Mouse (Mus musculus) embryonic facial prominence, embryonic 12.5 days (tissue): ENCODE results near the gene Smco3. TPM values are rescaled to one million over a fixed set of nuclear protein-coding genes. Genes with fewer than 3 reads are reported as not detected.

Experiments
- ATAC-seq: fragments of 200-750 bp; cut with Nextera tagmentation; 2 replicates; pipeline ENCODE4 v1.8.0; 2017; ENCODE audit not compliant: insufficient number of reproducible peaks, insufficient read depth, low FRiP score, low TSS enrichment
- H3K27ac ChIP-seq: fragments of 300-500 bp; sonication (generic); 2 replicates; pipeline ENCODE4 v1.5.1; 2016; ENCODE audit warnings: mild to moderate bottlenecking
- H3K27me3 ChIP-seq: fragments of 300-500 bp; sonication (generic); 2 replicates; pipeline ENCODE4 v1.6.1; 2016; ENCODE audit warnings: mild to moderate bottlenecking, moderate library complexity
- H3K36me3 ChIP-seq: fragments of 300-500 bp; sonication (generic); 2 replicates; pipeline ENCODE4 v1.6.1; 2016; ENCODE audit warnings: mild to moderate bottlenecking
- H3K4me1 ChIP-seq: fragments of 300-500 bp; sonication (generic); 2 replicates; pipeline ENCODE4 v1.6.1; 2016
- H3K4me2 ChIP-seq: fragments of 300-500 bp; sonication (generic); replicated peaks from 2 replicates; pipeline ENCODE4 v1.6.1; 2016; ENCODE audit warnings: mild to moderate bottlenecking, moderate library complexity
- H3K4me3 ChIP-seq: fragments of 300-500 bp; sonication (generic); 2 replicates; pipeline ENCODE4 v1.5.1; 2016; ENCODE audit warnings: mild to moderate bottlenecking
- H3K9ac ChIP-seq: fragments of 300-500 bp; sonication (generic); 2 replicates; pipeline ENCODE4 v1.6.1; 2016; ENCODE audit warnings: mild to moderate bottlenecking, moderate library complexity
- H3K9me3 ChIP-seq: fragments of 300-500 bp; sonication (generic); 2 replicates; pipeline ENCODE4 v1.6.1; 2016; ENCODE audit warnings: mild to moderate bottlenecking, moderate library complexity
- WGBS: fragments of 180-500 bp; shearing (Covaris S2); methylation state at CpG from one replicate; pipeline ENCODE4 v1.1.7; 2016; 5-methylcytosine and 5-hydroxymethylcytosine counted together
- polyA plus RNA-seq: library from polyadenylated mRNA; unstranded; fragments of >200 nt; fragmentation: Nextera tagmentation; extraction: Ambion mirVana; gene quantifications from 2 replicates; pipeline ENCODE4 v1.2.1, GENCODE M21; 2016

Gene Smco3
- polyA plus RNA-seq, 1 experiment from 2014 or later = 0.40 TPM

DNA sequence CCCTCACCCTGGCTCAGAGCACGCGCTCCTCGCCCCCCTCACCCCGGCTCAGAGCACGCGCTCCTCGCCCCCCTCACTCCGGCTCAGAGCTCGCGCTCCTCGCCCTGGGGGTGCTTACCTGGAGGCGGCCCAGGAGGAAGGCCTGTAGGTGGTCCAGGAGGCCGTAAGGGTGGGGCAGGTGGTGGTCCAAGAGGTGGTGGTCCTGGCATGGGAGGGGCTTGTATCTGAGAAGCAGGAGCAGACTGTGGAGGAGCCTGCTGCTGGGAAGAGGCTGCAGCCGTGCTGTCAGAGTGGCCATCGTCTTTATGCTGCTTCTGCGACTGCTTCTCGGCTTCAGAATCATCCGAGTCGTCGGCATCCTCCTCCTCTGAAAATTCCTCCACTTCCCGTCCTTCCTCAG lies 18.4 kb downstream of the Smco3 start:
- Histone ChIP-seq H3K4me1 (no peaks in the 10 kb centered on the region), H3K4me3 (no peak overlapping the region), H3K27ac (no peak overlapping the region), H3K9ac (no peak overlapping the region), H3K4me2 (no peak overlapping the region), H3K36me3 (peaks cover 90% of the 10 kb centered on the region), H3K9me3 (no peaks in the 10 kb centered on the region), H3K27me3 (no peaks in the 10 kb centered on the region)
- no peak for ATAC-seq
- WGBS = 94% methylated on average over 21 of the region's 21 CpGs

DNA sequence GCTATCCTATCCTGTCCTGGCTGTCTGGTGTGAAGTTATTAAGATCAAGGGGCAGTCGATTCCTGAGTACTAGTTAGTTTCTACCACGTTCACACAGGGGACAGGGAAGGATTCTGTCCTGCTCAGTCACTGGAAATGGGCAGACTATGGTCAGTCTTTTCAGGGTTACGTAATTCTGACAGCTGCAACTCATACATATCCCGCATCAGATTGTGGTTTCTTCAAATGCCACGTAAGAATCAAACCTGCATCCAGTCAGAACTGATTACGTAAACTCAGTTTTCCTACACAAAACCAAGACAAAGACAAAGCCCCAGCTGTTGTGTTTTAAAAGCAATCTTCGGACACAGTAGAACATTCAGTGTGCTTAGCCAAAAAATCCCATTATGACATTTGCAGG lies 19.9 kb downstream of the Smco3 start:
- ATAC-seq = no peak
- Histone ChIP-seq H3K4me3 (no peak overlapping the region), H3K27me3 (no peaks in the 10 kb centered on the region), H3K4me1 (no peaks in the 10 kb centered on the region), H3K36me3 (peaks cover 81% of the 10 kb centered on the region), H3K27ac (no peak overlapping the region), H3K9ac (no peak overlapping the region), H3K4me2 (no peak overlapping the region), H3K9me3 (no peaks in the 10 kb centered on the region)
- 93% methylated on average over 7 of the region's 7 CpGs for WGBS

DNA sequence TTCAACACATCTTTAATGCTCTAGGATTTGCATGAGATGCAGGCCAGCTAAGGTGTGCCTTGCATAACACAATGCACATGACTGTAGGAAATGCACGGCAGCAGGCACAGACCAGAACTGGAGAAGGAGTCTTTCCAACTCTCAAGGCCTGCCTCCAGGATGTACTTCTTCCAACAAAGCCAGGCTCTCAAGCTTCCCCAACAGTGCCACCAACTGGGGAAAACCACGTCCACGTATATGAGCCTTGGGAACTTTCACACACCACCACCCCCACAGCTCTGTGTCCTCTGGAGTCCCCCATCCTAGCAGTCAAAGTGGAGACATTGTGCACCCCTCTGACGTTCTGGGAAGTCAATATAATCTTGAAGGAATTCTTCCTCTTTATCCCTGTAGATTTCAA lies 22.1 kb downstream of the Smco3 start:
- H3K9me3 ChIP-seq = no peaks in the 10 kb centered on the region
- H3K27ac ChIP-seq = no peak overlapping the region
- H3K4me2 ChIP-seq = no peak overlapping the region
- no peak for ATAC-seq
- H3K27me3 ChIP-seq = no peaks in the 10 kb centered on the region
- peaks cover 13% of the 10 kb centered on the region; the same call in 1 of the 2 replicates for H3K4me1 ChIP-seq
- peaks cover 63% of the 10 kb centered on the region for H3K36me3 ChIP-seq
- no peak overlapping the region for H3K9ac ChIP-seq
- WGBS = 49% methylated on average over 4 of the region's 4 CpGs
- no peak overlapping the region for H3K4me3 ChIP-seq

DNA sequence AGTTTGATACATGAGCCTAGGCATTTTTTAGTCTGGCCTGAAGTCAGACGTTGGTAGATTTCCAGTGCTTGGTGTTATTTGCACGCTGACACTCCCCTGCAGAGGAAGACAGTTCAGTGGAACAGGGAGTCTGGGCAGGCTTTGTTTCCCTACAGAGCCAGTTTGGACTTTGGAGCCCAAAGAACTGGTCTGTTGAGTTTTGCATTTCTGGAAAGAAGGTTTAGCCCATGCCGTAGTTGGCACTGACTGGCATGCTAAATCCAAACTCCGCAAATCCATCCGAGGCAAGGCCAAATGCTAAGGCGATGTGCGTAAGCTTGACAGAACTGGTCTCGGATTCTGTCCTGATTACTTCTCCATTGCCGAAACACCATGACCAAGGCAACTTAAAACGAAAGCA lies 24.1 kb downstream of the Smco3 start:
- Histone ChIP-seq H3K27ac (no peak overlapping the region), H3K27me3 (no peaks in the 10 kb centered on the region), H3K4me3 (no peak overlapping the region), H3K9me3 (no peaks in the 10 kb centered on the region), H3K4me2 (no peak overlapping the region), H3K36me3 (peaks cover 45% of the 10 kb centered on the region), H3K4me1 (peaks cover 13% of the 10 kb centered on the region; the same call in 1 of the 2 replicates), H3K9ac (no peak overlapping the region)
- ATAC-seq = no peak
- WGBS = 87% methylated on average over 10 of the region's 10 CpGs

DNA sequence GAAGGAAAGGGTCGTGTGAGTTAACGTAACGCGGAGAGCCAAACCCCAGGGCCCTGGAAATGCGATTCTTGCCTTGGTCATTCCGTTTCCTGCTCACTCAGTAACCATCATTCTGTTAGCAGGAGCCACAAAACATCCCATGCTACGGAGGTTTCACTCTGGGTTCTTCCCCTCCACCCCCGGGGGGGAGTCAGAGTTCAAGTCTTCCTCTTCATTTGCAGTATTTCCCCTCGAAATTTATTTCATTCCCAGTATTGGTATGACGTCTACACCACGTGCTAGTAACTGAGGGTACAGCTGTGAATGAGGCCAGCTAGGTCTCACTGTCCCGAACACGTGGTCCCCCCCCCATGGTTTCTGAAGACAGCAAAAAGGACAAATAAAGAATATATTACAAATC lies 25.6 kb downstream of the Smco3 start:
- H3K4me2 ChIP-seq = peak overlapping the region; percentile 95

DNA sequence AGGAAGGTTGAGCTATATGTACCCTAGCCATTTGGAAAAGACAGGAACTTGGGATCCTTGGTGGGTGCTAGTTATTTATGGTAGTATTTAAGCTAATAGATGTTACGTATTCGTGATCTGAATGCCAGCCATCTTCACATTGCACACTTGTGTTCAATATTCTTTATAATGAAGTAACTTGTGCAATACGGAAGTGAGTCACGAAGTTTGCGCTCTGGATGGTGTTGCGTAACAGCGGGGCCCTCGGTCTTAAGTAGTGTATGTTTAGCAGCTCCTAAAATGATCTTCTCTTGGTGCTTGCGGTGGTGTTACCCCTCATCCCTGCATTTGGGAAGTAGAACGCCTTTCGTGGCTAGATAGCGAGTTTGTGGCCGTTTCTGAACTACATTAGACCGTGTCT lies 26.2 kb downstream of the Smco3 start:
- Histone ChIP-seq H3K9me3 (no peaks in the 10 kb centered on the region), H3K36me3 (peaks cover 27% of the 10 kb centered on the region), H3K27ac (no peak overlapping the region), H3K4me1 (peaks cover 13% of the 10 kb centered on the region; the same call in 1 of the 2 replicates), H3K27me3 (no peaks in the 10 kb centered on the region), H3K9ac (peak overlapping the region; percentile 65), H3K4me3 (peak overlapping the region; percentile 83), H3K4me2 (peak overlapping the region; percentile 95)
- 37% methylated on average over 14 of the region's 14 CpGs for WGBS
- ATAC-seq = no peak

More for the DNA sequence above, 25.6 kb downstream of the Smco3 start:
- H3K4me1 ChIP-seq = peaks cover 13% of the 10 kb centered on the region; the same call in 1 of the 2 replicates
- H3K9me3 ChIP-seq = no peaks in the 10 kb centered on the region
- H3K27me3 ChIP-seq = no peaks in the 10 kb centered on the region
- no peak overlapping the region for H3K9ac ChIP-seq
- WGBS = 62% methylated on average over 13 of the region's 13 CpGs
- no peak overlapping the region for H3K27ac ChIP-seq
- peak overlapping the region; percentile 83; the same call in 1 of the 2 replicates for H3K4me3 ChIP-seq
- H3K36me3 ChIP-seq = peaks cover 33% of the 10 kb centered on the region
- ATAC-seq = no peak

DNA sequence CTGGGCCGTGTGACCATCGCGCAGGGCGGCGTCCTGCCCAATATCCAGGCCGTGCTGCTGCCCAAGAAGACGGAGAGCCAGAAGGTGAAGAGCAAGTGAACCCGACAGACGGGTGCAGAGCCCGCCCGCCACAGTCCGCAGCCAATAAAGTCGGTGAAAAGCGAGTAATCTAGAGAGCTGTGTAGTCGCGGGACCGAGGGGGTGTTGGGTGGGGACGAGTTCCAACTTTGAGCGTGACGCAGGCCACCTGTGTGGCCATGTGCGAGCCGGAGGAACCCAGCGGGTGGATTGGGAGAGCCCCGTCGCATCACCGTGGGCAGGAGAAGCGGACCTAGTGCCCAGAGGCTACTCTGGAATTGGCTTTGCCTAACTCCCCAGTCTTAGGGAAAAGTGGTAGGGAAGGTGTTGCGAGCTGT lies 26.6 kb downstream of the Smco3 start:
- H3K4me1 ChIP-seq = peaks cover 13% of the 10 kb centered on the region; the same call in 1 of the 2 replicates
- peak overlapping the region; percentile 65 for H3K9ac ChIP-seq
- H3K36me3 ChIP-seq = peaks cover 23% of the 10 kb centered on the region
- H3K27me3 ChIP-seq = no peaks in the 10 kb centered on the region
- no peaks in the 10 kb centered on the region for H3K9me3 ChIP-seq
- H3K27ac ChIP-seq = peak overlapping the region; percentile 46; the same call in 1 of the 2 replicates
- ATAC-seq = peak; percentile 6; the same call in 1 of the 2 replicates
- WGBS = under 1% methylated on average over 28 of the region's 28 CpGs
- peak overlapping the region; percentile 95 for H3K4me2 ChIP-seq
- peak overlapping the region; percentile 83 for H3K4me3 ChIP-seq

DNA sequence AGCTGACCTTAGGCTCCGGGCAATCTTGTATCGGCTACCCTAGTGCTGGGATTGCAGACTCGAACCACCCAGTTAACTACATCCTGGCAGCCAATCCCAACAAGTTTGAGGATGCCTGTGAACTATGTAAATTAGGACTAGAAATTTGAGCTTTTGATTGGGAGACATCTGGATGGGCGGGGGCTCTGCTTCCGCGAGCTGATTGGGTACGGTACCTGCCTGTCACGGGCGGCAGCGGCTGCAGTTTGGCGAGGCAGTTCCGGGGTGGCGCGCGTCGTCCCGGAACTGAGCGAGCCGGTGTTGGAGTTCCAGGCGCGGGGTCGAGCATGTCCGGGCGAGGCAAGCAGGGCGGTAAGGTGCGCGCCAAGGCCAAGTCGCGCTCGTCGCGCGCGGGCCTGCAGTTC lies 27.2 kb downstream of the Smco3 start, which contains the start of gene H2afj:
TSS of gene H2afj (plus strand) at position 231 of the 404 bp plus-strand sequence.
- WGBS = under 1% methylated on average over 34 of the region's 34 CpGs
- peak within 1 kb of the TSS; percentile 84 for H3K27ac ChIP-seq
- ATAC-seq = peak; percentile 88

DNA sequence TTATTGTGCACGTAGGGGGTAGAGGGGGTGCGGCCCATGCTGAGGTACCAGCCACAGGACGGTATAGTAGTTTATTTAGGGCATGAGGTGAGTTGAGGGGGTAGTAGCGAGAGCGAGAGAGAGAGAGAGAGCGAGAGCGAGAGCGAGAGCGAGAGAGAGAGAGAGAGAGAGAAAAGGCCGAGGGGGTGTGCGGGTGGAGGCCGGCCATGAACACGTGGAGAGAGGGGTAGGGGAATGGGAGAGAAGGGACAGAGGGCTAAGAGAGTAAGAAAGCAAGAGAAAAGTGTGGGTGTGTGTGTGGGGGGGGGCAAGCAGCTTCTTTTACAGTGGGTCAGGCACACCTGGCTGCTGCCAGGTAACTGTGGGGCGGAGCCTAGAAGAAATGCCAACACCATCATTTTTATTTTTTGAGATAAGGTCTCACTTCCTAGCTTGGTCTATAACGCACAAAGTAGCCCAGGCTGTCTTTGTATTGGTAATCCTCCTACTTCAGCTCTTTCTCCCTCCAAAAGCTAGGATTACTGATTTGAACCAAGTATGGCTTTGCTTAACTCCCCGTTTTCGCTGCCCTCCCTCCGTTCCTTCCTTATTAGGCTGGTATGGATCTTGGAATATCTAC lies 27.7 kb downstream of the Smco3 start:
- Histone ChIP-seq H3K36me3 (peaks cover 13% of the 10 kb centered on the region; the same call in 1 of the 2 replicates), H3K4me1 (peaks cover 22% of the 10 kb centered on the region; the same call in 1 of the 2 replicates), H3K4me2 (peak overlapping the region; percentile 95), H3K9ac (peak overlapping the region; percentile 28; the same call in 1 of the 2 replicates), H3K27ac (peak overlapping the region; percentile 84), H3K4me3 (peak overlapping the region; percentile 83), H3K27me3 (no peaks in the 10 kb centered on the region), H3K9me3 (no peaks in the 10 kb centered on the region)
- no peak for ATAC-seq
- 33% methylated on average over 18 of the region's 18 CpGs for WGBS

More for the DNA sequence above, 27.2 kb downstream of the Smco3 start, which contains the start of gene H2afj:
- Histone ChIP-seq H3K36me3 (peaks cover 18% of the 10 kb centered on the region), H3K9ac (peak within 1 kb of the TSS; percentile 65), H3K9me3 (no peaks in the 10 kb centered on the region), H3K4me2 (peak within 1 kb of the TSS; percentile 95), H3K27me3 (no peaks in the 10 kb centered on the region), H3K4me1 (peaks cover 19% of the 10 kb centered on the region; the same call in 1 of the 2 replicates), H3K4me3 (peak within 1 kb of the TSS; percentile 83)

DNA sequence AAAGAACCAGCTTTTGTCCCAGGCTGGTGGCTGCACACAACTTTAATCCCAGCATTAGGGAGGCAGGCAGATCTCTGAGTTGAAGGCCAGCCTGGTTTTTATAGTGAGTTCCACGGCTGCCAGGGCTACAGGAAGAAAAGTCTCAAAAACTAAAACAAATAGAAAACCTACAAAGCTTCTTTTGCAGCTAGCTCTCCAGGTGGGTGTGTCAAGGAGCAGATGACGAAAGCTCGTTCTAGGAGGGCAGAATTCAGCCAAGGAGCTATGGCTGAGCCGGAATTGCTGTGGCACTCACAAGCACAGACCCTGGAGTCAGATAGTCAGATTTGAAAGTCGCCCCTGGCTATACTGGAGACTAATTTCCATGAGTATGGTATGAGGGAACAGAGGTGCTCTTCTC lies 28.4 kb downstream of the Smco3 start:
- Histone ChIP-seq H3K4me1 (peaks cover 22% of the 10 kb centered on the region; the same call in 1 of the 2 replicates), H3K9me3 (no peaks in the 10 kb centered on the region), H3K4me2 (peak overlapping the region; percentile 95; the same call in 1 of the 2 replicates), H3K27ac (peak overlapping the region; percentile 84; the same call in 1 of the 2 replicates), H3K27me3 (no peaks in the 10 kb centered on the region), H3K9ac (no peak overlapping the region), H3K36me3 (0 out of 2 replicates have a peak, but pooled peaks cover 6% of the 10 kb centered on the region), H3K4me3 (no peak overlapping the region)
- no peak for ATAC-seq
- WGBS = 62% methylated on average over 5 of the region's 5 CpGs

DNA sequence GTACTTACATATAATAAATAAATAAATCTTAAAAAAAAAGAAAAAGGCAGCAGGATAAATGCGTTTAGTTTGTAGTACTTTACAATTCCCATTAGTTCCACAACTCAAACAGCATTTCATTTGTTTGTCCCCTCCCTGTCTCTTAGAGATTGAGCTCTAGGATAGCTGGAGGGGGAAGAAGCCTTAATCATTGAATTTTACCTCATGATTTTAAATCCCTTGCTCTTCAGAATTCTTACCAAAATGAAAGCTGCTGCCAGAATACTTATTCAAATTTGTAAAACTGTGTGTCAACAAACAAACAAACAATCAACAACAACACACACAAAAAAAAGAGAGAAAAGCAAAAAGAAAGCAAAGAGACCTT lies 29.9 kb downstream of the Smco3 start:
- Histone ChIP-seq H3K9me3 (no peaks in the 10 kb centered on the region), H3K27me3 (no peaks in the 10 kb centered on the region), H3K36me3 (no peaks in the 10 kb centered on the region), H3K9ac (no peak overlapping the region), H3K4me3 (no peak overlapping the region), H3K4me2 (0 out of 2 replicates have a peak overlapping the region, but pooled peaks have one; percentile 79), H3K27ac (no peak overlapping the region), H3K4me1 (peaks cover 22% of the 10 kb centered on the region; the same call in 1 of the 2 replicates)
- 81% methylated on average over 1 of the region's 1 CpGs for WGBS
- ATAC-seq = no peak
